Mouse (Mus musculus) layer of hippocampus, postnatal 36 days (tissue): ENCODE measurements at regions not wholly inside any gene's neighbourhood (a gene's known extent, or its start where the extent isn't known, plus 50 kb on each side); places are given as distances from the start of the nearest gene placed in this dataset.

Source experiments
- DNase-seq, 2 experiments: peaks; one replicate each; pipeline ENCODE4 v3.0.0; 2022

DNA sequence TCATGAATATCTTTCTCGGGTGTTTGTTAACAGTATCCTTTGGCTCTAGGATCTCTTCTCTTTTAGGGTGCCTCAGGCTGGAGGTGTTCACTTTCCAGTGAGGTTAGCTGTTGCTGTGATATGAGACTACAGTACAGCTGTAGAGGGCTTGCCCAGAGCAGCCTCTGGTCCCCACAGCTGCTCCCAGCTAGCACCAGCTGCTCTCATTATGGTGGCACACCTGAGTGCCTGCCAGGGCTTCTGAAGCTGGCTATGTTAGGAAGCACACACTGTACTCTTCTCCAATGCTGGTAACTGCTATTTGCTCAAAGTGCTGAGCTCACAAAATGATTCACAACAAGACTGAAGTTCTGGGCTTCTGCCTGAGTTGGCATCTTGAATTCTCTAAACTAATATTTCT is 154.7 kb downstream of the Foxo1 start:
- DNase-seq, result no peak

DNA sequence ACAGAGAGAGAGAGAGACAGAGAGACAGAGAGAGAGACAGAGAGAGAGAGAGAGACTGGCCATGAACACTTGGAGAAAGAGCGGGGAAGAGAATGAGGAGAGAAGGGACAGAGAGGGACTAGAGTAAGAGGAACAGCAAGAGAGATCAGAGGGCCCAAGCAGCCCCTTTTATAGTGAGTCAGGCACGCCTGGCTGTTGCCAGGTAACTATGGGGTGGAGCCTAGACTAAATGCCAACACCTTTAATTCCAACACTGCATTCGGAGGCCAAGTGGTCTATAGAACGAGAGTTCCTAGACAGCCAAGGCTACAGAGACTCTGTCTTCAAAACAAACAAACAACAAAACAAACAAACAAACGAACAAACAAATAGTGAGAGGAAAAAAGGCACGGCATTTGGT is 148.1 kb downstream of the Foxo1 start:
- no peak for DNase-seq

DNA sequence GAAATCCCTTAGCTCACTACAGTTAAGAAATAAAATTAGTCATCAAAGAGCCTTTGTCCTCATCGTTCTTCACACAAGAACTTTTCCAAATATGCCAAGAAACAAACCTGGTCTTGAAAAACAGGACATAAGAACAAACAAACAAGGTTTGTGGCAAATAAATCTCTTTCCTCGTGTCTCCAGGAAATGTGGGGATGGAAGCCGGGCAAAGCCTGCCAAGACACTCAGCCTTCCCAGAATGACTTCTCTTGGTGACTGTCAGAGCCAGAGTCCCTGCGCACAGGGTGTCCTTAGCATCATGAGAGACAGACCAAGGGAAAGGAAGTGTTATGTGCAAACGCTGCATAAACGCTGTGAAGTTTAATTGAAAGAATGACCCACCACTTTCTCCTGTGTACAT is 147.2 kb downstream of the Foxo1 start:
- DNase-seq, result no peak

DNA sequence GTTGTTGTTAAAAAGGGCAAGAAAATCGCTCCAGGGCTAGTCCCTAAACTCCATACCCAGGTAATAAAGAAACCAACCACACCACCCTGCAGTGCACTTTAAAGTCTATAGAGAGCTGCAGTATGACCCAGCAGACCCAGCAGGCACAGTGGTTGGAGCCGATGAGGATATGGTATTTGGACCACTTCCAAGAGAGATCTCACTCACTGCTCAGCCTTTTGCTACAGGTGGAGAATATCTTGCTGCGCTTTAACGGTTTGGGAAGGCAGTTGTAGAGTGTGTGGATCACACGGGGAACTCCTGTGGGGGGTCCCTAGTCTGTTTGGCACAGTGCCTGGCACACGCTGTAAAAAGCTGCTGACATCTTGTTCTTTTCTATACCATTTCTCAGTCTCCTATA is 145.9 kb downstream of the Foxo1 start:
- DNase-seq, result no peak

DNA sequence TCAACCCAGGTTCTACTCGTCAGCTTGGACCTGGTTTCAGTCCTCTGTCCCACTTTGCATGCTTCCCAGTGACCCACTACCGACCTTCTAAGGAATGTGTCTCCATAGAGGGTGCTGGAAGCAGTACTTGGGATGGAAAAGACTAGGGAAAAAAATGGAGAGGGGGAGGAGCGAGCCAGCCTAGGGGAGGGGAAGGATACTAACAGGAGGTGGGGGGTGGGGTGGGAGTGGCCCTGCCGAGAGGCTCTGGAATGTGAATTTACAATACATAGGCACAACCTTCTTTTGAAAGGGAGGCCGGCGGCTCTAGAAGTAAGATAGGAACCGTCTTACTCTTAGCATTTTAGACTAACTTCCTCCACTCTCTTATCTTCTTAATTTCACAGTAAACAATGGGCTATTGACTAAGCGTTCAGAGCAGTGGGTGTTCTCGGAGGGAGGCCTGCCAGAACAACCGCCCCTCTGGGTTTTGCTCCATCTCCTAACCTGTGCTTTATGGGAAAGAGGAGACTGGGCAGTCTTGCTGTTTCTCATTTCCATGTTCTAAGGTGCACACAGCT is 145.1 kb downstream of the Foxo1 start:
- no peak for DNase-seq

DNA sequence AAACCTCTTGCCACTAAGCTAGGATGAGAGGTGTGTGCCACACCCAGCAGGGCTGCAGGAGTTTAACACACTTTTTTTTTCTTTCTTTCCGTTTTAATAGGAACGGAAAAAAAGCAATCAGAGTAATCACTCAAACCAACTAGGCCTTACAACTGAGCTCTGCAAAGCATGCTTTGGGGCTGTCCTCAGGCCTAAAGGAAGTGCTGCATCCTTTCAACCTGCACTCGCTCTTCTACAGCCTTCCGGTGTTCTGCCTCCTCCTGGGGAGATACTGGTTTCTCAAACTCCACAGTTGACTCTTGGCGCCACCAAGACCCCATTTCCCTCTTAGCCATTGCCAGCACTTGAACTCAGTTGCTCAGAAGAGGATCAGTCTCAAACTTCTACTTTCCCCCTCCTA is 143.2 kb downstream of the Foxo1 start:
- DNase-seq, result no peak

DNA sequence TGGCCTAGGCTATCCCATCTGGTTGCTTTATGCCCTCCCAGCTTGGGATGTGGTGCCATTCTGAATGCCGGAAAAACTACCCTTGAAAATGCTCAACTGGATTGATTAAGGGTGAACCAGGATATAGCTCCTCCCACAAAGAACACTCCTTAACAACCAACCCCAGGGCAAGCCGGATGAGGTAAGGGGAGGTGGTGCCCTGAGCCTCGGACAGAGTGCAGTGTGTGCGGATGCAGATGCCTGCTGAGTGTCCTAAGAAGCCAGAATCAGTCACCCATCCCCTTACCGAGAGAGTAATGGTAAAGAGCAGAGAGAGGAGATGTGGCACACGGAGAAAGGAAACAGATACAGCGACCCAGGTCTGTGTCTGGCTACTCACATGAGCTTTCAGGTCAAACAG is 141.3 kb downstream of the Foxo1 start:
- DNase-seq, result no peak

DNA sequence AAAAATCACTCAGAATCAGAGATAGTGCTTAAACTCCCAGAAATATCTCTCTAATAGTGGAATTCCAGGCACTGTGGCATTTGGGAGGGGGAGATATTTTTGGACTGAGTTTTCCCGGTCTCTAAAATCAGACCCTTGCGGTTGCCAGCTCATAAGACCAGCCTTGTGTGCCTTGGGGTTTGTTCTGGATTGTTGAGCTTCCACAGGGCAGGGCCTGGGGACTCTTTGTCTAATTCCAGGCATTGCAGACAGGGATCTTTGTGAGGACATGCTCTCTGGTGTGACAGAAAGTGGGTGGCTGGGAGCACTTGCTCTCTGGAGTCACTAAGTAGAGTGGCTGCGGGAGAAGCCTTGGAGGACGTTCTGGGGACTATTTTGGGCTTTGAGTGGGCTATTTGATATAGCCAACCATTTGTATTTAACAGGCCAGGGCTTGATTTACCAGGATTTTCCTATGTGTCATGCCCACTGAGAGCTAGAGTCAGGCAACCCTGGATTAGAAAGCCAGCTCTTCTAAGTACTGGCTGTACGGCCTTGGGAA is 138.7 kb downstream of the Foxo1 start:
- no peak for DNase-seq

DNA sequence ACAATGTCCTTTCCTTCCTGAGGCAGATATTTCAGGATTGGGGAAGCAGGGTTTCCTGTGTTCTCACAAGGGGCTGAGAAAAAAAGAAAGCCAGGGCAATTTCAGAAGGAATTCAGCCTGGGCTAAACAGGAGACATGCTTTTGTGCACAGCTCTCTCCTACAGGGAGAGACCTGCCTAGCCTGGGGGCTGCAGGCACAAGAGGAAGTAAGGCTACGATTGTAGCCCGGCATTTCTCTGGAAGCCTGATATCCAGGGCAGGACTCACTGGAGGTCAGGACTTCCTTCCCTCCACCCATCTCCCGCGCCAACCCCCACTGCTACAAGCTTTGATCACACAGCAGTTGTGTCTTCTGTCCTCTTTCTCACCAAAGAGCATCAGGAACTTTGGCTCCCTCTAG is 136.5 kb downstream of the Foxo1 start:
- no peak for DNase-seq

DNA sequence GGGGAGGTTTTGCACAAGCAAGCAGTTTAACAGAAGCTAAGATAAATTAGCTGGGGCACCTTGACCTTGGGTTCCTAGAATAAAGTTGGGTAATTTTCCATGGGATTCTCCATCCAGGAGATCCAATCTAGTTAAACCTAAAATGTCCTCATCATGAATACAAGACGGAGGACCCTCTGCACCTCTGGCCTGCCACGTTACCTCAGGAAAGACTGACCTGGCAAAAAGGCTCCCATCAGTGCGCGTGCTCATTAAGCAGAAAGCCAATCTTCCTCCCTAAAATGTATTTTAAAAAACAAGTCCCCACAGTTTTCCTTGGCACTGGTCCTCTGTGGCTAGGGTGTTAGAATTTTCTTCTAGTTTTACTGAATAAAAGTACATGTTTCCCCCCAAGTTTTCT is 134.9 kb downstream of the Foxo1 start:
- no peak for DNase-seq
